Mouse (Mus musculus): ENCODE measurements around the gene Irx3.

Gene Irx3

DNA sequence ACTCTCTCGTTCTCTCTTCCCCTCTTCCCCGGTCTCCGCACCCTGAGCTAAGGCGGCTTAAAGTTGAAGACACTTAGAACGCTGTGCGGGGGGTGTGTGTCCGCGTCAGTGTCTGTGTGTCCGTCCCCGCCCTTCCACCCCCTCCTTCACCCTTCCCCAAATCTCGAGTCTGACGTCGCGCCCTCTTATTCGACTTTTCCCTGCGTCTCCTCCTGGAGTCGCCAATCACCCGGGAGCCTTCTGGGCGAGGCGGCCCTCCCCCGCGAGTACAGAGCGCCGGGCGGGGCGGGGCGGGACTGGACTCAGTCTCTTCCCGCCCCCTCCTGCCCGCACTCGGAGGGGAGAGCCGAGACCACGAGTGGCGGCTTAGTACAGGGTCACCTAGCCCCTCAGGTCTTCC lies at the start of gene Irx3:
TSS of gene Irx3 (minus strand) at position 229 of the 400 bp plus-strand sequence.
- DNase-seq: peak; percentile 87

DNA sequence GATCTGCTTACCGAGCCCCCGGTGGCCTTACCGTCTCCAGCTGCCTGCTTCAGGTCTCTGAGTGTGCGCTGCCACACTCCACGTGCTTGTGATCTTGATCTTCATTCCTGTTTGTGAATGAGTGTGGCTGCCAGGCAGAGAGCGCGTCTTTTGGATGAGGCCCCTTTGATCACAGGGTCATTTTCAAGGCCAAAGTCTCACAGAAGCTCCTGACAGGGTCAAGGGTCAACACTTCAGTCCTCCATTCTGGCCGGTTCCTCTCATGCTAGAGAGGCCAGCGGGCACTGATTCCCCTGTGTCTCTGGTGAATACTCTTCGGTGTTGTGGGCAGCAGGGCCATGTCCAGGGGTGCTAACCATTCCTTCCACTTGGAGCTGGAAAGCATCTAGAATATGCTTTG lies 49.5 kb upstream of the Irx3 start:
- peak; percentile 53 for DNase-seq

DNA sequence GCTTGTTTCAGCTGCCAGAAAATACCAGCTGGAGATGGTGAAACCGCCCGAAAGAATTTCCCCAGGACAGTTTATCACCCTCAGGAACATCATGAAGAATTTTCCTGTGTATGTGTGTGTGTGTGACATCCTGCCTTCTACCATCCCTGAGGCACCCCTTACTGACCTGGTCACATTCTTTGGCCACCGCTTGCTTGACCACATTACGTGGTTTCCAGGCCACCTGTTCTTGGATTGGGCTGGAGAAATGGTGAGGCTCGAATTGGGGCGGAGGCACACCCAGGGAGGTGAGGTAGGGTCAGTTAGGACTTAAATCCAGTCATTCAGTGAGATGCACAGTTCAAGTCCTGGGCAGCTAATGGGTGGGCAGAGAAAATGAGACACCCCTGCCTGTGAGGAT lies 48.1 kb upstream of the Irx3 start:
- DNase-seq: no peak

DNA sequence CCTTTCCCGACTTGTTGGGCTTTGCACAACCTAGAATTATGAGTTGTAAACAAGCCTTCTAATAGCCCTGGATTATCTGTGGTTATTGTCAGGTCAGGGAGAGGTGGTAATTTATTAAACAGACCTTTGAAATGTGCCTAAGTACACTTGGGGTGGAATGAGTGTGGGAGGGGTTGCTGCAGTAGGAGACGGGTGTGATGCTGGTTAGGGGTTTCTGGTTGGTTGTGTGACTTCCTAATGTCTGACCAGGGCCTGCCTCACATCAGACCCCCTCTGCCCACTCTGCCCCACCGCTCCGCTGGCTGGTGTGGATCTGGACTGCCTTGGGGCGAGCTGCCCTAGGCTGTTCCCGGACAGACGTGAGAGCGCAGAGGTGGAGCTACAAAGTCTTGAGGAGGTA lies 47.7 kb upstream of the Irx3 start:
- DNase-seq: peak; percentile 62

DNA sequence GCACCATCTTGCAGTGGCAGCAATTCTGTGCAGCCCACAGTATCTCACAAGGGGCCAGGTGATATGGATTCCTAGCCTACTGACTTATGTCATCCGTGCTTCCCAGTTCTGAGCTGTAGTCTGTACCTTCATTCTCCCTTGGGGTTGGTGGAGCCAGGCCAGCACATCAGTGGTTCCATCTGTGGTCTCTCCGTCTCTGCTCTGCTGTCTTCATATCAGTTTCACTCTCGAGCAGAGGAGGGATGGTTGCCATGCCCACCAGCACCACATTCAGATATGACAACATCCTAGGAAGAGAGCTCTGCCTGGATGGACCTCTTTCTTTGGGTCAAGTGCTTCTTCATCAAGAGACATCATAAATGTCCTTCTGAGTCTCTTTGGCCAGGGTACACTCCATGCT lies 43.8 kb upstream of the Irx3 start:
- no peak for DNase-seq

DNA sequence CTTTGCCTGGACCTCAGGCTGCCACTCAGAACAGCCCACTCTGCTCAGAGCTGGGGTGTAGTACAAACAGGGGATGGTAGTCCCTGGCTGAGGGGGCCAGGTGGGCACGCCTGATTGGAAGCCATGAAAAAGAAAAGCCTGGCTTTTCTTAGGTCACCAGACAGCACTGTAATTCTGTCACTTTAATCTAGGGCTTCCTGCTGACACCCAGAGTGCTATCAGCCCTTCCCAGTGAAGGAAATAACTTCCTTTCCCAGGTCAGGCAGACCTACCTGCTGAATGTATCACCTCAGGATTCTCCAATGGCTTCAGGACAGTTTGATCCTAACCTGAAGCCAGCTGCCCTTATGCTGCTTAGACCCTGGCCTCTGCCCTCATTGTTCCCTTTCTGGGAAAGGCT lies 35.3 kb upstream of the Irx3 start:
- no peak for DNase-seq

DNA sequence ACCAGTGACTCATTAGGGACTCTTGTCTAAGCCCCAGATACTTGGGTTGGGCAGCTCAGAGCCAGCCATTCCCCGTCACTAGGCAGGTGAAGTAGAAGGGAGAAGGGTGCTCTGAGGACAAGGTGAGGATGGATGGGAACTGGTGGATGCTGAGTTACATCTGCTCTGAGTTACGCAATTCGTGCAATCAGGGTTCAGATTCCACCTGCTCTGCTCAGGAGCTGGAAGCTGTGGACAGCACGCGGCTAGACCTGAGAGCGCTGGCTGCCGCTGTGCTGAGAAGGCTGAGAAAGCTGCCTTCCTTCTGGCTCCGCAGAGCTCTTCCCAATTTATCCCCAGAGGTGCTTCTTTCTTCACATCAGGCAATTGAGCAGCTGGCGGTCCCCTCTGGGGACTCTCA lies 34.8 kb upstream of the Irx3 start:
- DNase-seq: no peak

DNA sequence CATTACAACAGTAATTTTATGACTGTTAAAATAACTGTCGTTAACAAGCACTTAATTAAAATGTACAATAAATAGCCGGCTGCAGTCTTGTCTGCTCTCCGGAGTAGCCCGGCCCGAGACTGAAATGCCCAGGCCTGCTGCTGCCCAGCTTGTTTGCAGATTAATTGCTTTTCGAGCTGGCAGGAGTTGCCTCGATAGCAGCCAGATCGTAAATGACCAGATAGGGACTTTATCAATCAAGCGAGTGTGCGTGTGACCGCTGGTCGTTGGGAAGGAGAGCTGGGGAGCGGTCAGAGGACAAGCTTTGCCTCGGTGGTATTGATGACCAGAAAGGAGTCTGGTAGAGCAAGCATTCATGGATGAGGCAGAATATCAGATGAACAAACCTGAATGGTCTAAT lies 25.8 kb upstream of the Irx3 start:
- DNase-seq: no peak

DNA sequence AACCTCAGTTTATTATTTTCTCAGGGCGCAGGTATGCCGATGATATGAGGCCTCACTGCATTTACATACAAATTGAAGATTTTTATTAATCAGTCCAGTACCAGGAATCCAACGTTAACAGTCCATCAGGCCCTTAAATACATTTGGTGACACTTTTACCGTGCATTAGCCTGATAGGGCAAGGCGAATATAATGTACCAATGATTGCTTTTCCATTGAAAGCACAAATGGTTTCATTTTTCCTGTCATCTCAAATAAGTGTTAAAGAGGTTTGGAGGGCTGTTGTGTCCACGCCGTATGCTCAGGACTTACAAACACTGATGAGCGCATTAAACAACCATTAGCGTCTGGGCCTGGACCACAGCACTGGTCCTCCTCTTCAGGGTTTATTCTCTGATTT lies 25.3 kb upstream of the Irx3 start:
- no peak for DNase-seq

DNA sequence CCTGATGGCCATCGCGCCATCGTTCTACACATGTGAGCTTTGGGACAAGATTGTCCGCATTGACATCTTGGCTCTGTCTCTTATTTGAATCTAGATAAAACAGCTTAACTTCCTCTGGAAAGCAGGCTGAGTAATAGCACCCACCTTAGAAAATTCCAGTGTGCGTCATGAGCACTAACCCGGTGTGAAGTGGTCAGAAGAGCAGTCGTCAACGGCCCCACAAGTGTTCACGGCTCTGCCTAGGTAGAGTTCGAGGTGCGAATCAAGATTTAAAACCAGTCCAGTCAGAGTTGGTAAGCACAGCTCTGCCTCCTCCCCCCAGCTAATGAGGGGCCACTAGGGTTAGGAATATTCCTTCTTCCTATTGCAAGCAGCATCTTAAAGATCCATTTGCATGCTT lies 21.5 kb upstream of the Irx3 start:
- no peak for DNase-seq

DNA sequence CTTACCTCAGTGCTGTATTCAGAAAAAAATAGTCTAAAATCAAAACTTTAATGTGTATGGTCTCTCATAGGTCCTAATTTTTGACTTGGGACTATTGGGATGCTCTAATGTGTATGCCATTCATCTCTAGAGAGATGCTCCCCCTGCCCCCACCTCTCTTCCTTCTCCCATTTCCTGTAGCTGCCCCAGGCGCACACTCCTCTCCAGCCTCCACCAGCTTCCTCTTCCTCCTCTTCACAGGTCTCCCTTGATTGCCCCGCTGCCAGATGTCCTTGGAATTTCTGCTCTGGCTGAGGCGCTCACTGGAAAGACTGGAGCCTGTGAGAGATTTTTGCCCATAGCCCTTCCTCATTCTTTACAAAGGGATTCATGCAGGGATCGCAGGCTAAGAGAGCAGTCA lies 20.9 kb upstream of the Irx3 start:
- DNase-seq: no peak

DNA sequence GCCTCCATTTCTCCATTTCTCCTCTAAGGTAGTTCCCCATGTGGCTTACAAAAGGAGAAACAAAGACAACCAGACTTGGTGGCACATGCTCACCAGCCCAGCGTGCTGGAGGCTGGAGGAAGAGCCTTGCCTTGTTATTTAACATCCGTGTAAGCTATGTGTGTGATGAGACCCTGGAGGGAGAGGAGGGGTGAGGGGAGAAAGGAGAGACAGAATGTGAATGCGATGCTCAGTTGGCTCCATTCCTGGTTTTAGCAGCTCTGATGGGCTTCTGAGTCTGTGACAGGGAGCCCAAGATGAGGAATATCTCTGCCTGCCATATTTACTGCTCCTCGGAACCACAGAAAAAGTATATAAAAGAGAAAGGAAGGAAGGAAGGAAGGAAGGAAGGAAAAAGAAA lies 20.1 kb upstream of the Irx3 start:
- DNase-seq: no peak

DNA sequence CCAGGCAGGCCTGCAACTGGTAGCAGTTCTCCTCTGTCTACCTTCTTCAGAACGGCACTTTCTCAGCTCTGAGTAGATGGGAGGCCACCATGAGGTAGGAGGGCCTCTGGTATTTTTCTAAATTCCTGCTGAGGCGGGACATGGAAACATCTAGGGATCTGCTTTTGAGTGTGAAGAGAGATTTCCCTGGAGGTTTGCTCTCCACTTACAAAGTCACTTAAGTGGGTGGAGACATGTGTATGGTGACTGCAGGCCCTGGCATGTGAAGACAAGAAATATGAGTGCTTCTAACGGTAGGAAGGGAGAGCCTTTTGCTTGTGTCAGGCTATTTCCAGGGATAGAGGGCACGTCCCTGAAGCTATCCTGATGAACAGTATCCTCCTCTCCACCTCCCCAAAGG lies 17.9 kb upstream of the Irx3 start:
- DNase-seq: no peak

DNA sequence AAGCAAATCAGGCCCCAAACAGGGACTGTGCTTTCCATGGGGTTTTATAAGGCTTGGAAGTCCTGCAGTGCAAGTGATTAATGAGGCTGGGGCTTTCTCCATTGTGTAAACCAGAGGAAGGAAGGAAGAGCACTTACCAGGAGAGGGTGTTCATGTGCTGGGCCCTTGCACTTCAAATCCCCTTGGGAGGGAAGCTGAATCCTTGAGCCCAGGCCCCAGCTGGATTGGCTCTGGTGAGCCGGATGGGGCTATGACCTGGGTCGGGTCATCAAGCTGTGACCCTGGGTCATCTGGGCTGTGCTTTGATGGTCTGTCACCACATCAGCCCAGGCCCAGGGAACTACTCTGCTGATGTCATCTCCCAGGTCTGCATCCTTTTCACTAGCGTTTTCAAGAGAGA lies 16.9 kb upstream of the Irx3 start:
- peak; percentile 85 for DNase-seq

DNA sequence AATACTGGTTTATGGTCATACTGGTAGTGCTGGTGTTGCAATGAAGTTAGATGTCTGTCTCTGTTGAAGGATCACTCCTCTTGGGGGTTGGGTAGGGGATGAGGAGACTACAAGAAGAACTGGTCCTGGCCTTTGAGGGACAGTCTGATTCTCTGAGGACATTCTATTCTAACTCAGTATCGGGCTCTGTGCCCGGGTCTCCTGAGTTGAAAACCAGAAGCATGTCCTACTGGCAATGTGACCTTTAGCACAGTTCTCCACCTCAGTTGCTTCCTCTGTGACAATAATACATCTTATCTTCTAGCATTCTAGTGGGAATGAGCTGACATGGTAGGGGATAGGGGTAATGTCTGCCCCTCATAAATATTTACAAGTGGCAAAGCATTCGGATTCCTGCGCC lies 12.2 kb upstream of the Irx3 start:
- DNase-seq: no peak

DNA sequence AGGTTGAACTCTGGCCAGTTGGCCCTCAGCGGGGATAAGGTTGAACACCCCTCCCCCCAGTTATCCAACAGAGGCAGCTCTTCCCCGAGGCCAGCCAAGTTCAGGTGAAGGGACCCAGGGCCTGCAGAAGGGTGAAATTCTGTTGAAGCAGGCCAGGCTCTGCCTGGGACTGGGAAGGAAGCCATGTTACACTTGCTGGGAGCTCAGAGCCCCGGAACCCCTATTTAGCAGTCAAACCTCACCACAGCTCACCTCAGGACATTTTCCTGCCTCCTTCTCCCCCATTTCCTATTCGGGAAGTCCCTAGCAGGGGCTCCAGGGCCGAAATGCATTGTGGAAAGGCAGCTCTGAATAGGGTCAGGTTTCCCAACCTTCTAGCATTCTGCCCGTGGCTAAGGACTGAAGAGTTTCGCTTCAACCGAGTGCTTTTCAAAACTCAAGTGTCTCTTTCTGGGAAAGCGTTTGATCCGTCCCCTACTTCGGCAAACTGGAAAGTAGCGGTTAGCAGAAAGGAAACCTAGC lies 4.9 kb upstream of the Irx3 start:
- peak; percentile 33 for DNase-seq

DNA sequence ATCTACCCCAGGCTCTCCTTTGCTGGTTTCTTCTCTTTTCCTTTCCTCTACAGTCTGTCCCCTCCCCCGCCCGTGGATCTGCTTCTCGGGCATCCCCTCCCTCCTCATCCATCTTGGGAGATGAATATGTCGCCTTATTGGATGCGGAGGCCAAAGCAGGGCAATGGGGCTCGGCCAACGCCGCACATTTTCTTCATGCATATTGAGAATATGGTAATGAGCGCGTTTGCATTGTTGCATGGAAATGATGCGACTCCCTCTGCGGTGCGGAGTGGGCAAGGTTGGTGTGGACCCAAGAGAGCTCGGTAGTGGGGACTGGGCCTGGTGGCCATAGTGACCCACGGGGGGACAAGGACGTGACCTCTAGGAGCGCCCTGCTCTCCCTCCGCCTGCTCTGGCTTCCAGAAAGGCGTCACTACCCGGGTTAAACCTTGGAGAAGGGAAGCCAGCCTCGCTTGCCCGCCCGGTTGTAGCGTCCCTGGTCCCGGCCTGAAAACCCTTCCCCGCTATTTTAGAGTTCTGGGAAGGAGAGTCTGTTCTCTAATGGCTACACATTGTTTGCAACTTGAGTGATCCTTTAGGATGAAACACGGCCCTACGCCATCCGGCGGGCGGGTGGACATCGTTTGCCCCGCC lies 4.3 kb upstream of the Irx3 start:
- no peak for DNase-seq

DNA sequence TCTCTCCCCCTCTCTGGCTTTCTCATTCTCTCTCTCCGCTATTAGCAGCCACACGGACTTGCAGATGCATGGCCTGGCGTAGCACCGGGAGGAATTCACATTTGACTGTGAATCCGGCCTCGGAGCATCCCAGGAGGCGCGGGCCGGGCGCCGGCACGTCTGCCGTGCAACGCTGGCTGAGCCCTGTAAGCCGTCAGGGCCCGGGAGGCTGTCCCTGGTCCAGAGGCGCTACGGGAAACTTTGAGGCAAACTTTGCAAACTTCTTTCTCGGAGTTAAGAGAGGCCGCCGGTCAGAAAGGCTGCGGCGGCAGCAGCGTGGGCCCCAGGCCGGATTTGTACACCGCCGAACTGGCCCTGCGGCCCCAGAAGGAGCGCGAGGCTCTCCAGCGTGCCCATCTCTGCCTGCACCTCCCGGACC lies 3.4 kb upstream of the Irx3 start:
- DNase-seq: no peak

DNA sequence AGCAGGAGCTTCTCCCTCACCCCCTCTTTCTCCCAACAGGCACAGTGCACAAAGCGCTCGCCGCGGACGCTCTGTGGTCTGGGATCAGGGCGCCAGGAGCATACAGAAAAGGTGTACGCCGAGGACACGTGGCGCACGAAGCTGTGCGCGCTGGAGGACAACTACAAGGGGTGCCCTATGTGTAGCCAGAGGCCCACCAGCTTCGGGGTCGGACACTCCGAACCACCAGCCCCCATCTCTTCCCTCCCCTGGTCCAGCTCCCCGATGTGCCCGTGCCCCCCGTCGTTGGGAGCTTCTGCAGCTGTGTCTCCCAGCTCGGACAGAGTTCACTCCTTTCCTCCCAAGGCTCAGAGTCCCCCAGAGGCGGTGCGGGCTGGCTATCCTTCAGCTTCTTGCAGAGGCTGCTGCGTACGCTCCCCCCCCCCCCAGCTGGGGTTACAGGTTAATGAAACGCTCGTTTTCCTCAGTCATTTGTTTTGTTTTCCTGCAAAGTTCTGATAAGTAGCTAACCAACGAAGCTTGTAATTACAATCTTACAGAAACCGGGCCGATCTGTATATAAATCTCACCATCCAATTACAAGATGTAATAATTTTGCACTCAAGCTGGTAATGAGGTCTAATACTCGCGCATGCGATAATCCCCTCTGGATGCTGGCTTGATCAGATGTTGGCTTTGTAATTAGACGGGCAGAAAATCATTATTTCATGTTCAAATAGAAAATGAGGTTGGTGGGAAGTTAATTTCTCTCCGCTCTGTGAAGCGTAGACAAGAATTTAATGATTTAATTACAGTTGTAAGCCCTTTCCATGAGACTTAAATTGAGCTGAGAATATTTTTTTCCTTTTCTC lies 2.8 kb upstream of the Irx3 start:
- no peak for DNase-seq

DNA sequence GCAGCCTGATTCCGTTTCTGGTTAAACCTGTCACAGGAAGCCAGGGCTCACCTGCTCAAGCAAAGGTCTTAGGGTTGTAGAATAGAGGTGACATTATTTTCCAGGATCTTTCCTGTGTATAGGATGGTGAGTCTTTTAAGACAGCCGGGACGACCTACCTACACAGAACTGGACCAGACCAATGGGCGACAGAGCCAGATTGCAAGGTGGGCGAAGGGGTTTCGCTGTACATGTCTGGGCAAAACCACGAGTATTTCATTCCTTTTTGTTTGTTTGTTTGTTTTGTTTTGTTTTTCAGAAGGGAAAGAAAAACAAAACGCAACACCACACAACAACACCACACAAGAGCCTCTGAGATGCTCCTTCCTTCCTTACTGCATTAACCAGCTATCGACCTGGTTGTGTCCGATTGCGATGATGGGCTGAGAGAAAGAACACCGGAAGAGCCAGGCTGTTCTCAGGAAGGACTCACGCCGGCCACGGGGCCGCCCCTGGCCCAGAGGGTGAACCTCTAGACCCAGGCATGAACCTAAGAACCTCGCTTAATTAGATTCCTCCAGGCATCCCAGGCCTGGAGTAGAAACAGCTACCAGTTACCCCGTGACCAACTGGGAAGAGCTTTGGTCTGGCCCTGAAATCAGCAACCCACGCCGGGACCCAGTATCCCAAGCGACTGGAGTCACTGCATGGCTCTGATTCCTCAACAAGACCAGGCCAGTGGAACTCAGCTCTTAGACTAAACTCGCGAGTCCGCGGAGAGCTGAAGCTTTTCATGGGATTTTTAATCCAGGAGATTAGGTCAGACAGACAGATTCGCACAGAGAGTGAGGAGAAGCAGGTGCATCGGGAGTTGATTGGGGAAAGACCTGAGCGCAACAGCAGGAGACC lies 1.9 kb upstream of the Irx3 start:
- no peak for DNase-seq

DNA sequence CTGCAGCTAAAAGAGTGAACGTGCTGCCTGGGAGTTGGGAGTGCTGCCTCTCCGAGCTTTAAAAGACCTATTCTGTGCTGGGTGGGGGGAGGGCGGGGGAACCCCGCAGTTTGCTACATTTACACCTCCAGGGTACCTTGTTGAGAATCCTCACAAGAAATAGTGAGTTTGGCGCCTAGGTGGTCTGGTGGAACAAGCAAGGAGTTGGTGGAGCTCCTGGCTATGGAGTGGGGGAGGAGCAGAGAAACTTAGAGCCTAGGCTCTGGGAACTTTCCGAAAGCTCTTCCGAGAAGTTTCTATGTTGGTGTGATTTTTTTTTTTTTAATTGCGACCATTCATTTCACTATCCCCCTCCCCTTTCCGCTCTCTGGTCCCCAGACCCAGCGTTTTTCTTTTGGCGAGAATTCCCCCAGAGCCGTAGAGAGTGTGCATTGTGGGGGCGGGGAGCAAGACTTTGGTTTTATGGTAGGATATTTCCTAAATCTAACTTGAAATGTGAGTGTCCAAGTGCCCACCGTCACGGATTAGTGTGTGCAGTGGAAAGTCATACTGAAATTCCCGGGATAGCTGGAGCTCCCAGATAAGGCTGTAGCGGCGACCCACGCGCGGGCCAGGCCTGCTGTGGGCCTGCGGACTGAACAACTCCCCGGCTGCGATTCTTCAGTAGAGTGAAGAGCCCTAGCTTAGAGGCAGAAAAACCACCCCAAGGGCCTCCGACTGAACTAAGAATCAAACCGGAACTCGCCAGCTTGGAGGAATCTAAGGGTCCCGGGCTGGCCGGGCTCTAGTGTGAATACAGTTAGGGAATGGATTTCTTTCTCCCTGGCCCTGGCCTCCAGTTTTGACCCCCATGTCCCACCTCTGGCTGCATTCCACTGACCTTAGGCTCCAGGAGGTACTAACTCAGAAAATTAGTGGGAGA lies 795 bp upstream of the Irx3 start:
- no peak for DNase-seq

DNA sequence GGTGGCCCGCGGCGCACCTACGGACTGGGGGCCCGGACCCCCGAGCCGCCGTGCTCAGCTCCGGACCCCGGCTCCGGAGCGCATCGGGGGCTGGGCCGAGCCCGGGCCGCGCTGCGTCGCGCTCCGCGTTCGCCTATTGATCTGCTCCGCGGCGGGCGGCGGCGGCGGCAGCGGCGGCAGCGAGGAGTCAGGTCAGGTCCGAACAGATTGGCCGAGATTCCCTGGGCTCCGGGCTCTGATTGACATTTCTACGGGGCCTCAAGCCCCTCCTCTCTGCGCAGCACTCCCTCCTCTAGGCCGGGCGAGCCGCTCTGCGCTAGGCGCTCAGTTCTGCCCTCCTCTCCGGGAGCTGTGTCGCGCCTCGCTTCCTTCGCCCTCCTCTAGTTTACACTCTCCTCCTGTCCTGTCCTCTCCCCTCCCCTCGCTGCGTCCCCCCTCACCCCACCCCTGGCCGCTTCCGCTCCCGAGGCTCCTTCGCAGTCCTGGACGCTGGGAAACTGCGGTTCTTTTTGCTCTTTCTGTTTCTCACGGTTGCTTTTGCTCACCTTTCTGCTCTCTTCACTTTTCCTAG lies 541 bp downstream of the Irx3 start:
- peak; percentile 85 for DNase-seq

Measured in kidney, adult 11 months (tissue).